Mouse (Mus musculus) hindbrain, embryonic 11.5 days (tissue): ENCODE results near the gene Jmjd6. TPM values are rescaled to one million over a fixed set of nuclear protein-coding genes. Genes with fewer than 3 reads are reported as not detected.

ENCODE experiments used
- ATAC-seq: fragments of 200-750 bp; cut with Nextera tagmentation; 2 replicates; pipeline ENCODE4 v1.8.0; 2017; ENCODE audit warnings: mild to moderate bottlenecking, moderate TSS enrichment, moderate library complexity; ENCODE audit not compliant: low FRiP score
- DNase-seq: peaks from one replicate; pipeline ENCODE4 v3.0.0-alpha.2; 2015; ENCODE audit warnings: low spot score
- H3K27ac ChIP-seq: fragments of 300-500 bp; sonication (generic); 2 replicates; pipeline ENCODE4 v1.5.1; 2014; ENCODE audit warnings: mild to moderate bottlenecking, low read depth, low read length
- H3K27me3 ChIP-seq: fragments of 300-500 bp; sonication (generic); 2 replicates; pipeline ENCODE4 v1.6.1; 2014; ENCODE audit warnings: mild to moderate bottlenecking, low read length, moderate library complexity, mixed read lengths; ENCODE audit not compliant: control insufficient read depth, insufficient read depth
- H3K36me3 ChIP-seq: fragments of 300-500 bp; sonication (generic); 2 replicates; pipeline ENCODE4 v1.6.1; 2014; ENCODE audit warnings: mild to moderate bottlenecking, low read length, moderate library complexity, mixed read lengths; ENCODE audit not compliant: control insufficient read depth, insufficient read depth
- H3K4me1 ChIP-seq: fragments of 300-500 bp; sonication (generic); replicated peaks from 2 replicates; pipeline ENCODE4 v1.6.1; 2014; ENCODE audit warnings: low read length, mixed read lengths; ENCODE audit not compliant: control insufficient read depth, insufficient read depth
- H3K4me2 ChIP-seq: fragments of 300-500 bp; sonication (generic); replicated peaks from 2 replicates; pipeline ENCODE4 v1.6.1; 2014; ENCODE audit warnings: mild to moderate bottlenecking, low read depth, low read length
- H3K4me3 ChIP-seq: fragments of 300-500 bp; sonication (generic); 2 replicates; pipeline ENCODE4 v1.5.1; 2014; ENCODE audit warnings: low read depth, low read length
- H3K9ac ChIP-seq: fragments of 300-500 bp; sonication (generic); 2 replicates; pipeline ENCODE4 v1.6.1; 2014; ENCODE audit warnings: low read depth, low read length
- H3K9me3 ChIP-seq: fragments of 300-500 bp; sonication (generic); 2 replicates; pipeline ENCODE4 v1.6.1; 2016; ENCODE audit warnings: low read length; ENCODE audit not compliant: control insufficient read depth
- WGBS: fragments of 180-500 bp; shearing (Covaris S2); extraction: QIAGEN DNeasy Blood & Tissue Kit; methylation state at CpG from one replicate; pipeline ENCODE4 v1.1.7; 2014; 5-methylcytosine and 5-hydroxymethylcytosine counted together
- polyA plus RNA-seq: library from polyadenylated mRNA; unstranded; fragments of >200 nt; fragmentation: Nextera tagmentation; extraction: Ambion mirVana; gene quantifications from 2 replicates; pipeline ENCODE4 v1.2.1, GENCODE M21; 2014

Gene Jmjd6
- polyA plus RNA-seq, 1 experiment from 2014 or later = 91.3 TPM

DNA sequence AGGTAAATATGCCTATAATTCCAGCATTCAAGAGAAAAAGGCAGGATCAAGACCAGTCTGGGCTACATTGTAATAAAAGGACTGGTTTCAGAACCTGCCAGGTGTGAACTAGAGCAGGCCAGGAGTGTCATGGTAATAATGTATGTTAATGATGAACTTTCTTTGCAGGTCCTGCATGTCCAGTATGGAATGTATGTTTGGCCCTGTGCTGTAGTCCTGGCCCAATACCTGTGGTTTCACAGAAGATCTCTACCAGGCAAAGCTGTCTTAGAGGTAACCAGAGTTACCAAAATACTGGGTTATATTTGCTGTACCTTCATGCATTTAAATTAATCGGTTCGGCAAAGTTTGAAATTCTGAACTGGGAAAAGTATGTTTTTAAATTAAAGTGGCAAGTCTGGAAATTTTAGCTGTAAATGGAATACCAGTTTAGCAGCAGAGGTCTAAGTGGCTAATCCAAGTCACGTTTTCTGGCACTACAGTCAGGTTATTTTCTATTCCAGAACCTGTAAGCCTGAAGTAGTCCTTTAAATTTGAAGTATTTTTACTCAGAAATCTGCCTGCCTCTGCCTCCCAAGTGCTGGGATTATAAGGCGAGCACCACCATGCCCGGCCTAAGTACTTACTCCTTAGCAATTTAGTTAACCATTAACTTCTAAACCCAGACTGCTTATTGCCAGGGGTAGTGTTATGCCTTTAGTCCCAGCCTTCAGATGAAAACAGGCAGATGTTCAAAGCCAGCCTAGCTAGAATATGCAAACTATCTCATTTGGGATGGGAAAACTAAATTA lies 5.0 kb upstream of the Jmjd6 start:
- Histone ChIP-seq H3K4me3 (no peak overlapping the region), H3K9me3 (no peaks in the 10 kb centered on the region), H3K27ac (no peak overlapping the region), H3K36me3 (peaks cover 2% of the 10 kb centered on the region; the same call in 1 of the 2 replicates), H3K27me3 (no peaks in the 10 kb centered on the region), H3K4me1 (peaks cover 8% of the 10 kb centered on the region), H3K9ac (no peak overlapping the region), H3K4me2 (no peak overlapping the region)
- ATAC-seq (no peak), DNase-seq (no peak)
- 90% methylated on average over 5 of the region's 5 CpGs for WGBS

- DNase-seq = no peak
- no peak overlapping the region for H3K4me2 ChIP-seq
- H3K36me3 ChIP-seq = peaks cover 2% of the 10 kb centered on the region; the same call in 1 of the 2 replicates
- no peaks in the 10 kb centered on the region for H3K27me3 ChIP-seq
- no peak overlapping the region for H3K9ac ChIP-seq
- peaks cover 8% of the 10 kb centered on the region for H3K4me1 ChIP-seq
- H3K27ac ChIP-seq = no peak overlapping the region
- ATAC-seq = no peak
- no peak overlapping the region for H3K4me3 ChIP-seq
- WGBS = 96% methylated on average over 3 of the region's 3 CpGs
- H3K9me3 ChIP-seq = no peaks in the 10 kb centered on the region
Observed at GRCm38 (mm10) chr11:116847187-116848085, 4.2 kb upstream of the Jmjd6 start.

DNA sequence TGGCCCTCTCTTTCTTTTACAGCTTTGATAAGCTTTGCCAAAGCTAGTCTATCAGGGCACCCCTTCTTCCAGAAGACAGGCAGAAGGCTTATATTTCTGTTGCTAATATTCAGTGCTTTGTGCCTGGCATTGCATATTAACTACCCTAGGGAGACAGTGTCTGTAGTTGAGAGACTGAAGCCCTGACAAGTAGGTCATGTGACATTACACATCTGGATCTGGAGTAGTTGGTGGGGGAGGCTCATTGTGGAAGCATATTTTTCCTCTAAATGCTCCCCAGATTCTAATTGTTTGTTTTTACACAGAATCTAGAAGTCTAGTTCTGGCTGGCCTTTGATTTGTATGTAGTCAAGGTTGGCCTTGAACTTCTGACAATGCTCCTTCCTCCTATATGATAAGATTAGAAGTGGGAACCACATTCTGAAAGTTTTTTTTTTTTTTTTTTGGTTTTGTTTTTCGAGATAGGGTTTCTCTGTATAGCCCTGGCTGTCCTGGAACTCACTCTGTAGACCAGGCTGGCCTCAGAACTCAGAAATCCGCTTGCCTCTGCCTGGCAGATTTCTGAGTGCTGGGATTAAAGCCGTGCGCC lies 3.4 kb upstream of the Jmjd6 start:
- Histone ChIP-seq H3K9me3 (no peaks in the 10 kb centered on the region), H3K4me1 (peaks cover 8% of the 10 kb centered on the region), H3K4me2 (no peak overlapping the region), H3K27me3 (no peaks in the 10 kb centered on the region), H3K27ac (no peak overlapping the region), H3K4me3 (no peak overlapping the region), H3K36me3 (peaks cover 2% of the 10 kb centered on the region; the same call in 1 of the 2 replicates), H3K9ac (no peak overlapping the region)
- WGBS = 85% methylated on average over 4 of the region's 4 CpGs
- ATAC-seq (no peak), DNase-seq (no peak)

DNA sequence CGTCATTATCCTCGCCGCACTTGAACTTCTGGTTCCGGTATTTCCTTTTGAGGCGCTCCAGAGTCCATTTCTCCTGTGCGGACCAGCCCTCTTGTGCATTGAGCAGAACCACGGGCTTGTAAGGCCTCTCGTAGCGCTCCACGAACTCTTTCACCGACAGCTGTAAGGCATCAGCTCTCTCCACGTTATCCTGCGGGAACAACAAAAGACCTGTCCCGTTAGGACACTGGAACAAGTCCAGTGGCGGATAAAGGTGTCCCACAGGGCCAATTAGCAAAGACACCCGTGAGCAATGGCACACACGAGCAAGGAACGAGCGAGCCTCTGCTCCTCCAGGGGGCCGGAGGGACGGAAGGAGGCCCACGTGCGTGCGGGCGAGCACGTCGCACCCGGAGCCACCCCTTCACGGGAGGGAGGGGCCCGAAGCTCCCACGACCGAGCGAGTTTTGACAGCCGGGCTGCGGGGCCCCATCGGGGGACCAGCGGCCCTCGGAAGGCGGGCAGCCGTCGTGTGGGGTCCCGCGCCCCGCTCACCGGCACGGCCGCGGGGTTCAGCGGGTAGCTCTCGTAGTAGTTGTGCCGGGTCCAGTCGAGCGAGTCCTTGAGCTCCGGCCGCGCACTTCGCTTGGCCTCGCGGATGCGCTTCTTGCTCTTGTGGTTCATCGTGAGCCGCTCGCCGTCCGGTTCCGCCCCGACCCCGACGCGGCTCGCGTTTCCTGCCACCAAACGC lies 553 bp downstream of the Jmjd6 start:
- under 1% methylated on average over 72 of the region's 73 CpGs for WGBS
- DNase-seq (peak; percentile 79), ATAC-seq (peak; percentile 67)
- peak overlapping the region; percentile 69 for H3K4me2 ChIP-seq
- peak overlapping the region; percentile 99 for H3K27ac ChIP-seq
- H3K9me3 ChIP-seq = no peaks in the 10 kb centered on the region
- H3K4me1 ChIP-seq = peaks cover 18% of the 10 kb centered on the region
- H3K36me3 ChIP-seq = peaks cover 10% of the 10 kb centered on the region
- no peaks in the 10 kb centered on the region for H3K27me3 ChIP-seq
- peak overlapping the region; percentile 86 for H3K9ac ChIP-seq
- H3K4me3 ChIP-seq = peak overlapping the region; percentile 86

GRCm38 (mm10) chr11:116840748-116841147 lies 2.5 kb downstream of the Jmjd6 start:
- no peak overlapping the region for H3K27ac ChIP-seq
- no peak for ATAC-seq
- no peak overlapping the region for H3K4me3 ChIP-seq
- 0 out of 2 replicates have a peak overlapping the region, but pooled peaks have one; percentile 7 for H3K9ac ChIP-seq
- H3K4me1 ChIP-seq = peaks cover 18% of the 10 kb centered on the region
- DNase-seq = no peak
- no peaks in the 10 kb centered on the region for H3K9me3 ChIP-seq
- H3K27me3 ChIP-seq = no peaks in the 10 kb centered on the region
- WGBS = 94% methylated on average over 4 of the region's 4 CpGs
- H3K36me3 ChIP-seq = peaks cover 25% of the 10 kb centered on the region
- peak overlapping the region; percentile 69; the same call in 1 of the 2 replicates for H3K4me2 ChIP-seq

- DNase-seq (no peak), ATAC-seq (no peak)
- H3K27me3 ChIP-seq = no peaks in the 10 kb centered on the region
- 75% methylated on average over 7 of the region's 7 CpGs for WGBS
- H3K4me2 ChIP-seq = 0 out of 2 replicates have a peak overlapping the region, but pooled peaks have one; percentile 7
- H3K4me3 ChIP-seq = no peak overlapping the region; the same call in 1 of the 2 replicates
- peaks cover 18% of the 10 kb centered on the region for H3K4me1 ChIP-seq
- no peaks in the 10 kb centered on the region for H3K9me3 ChIP-seq
- H3K36me3 ChIP-seq = peaks cover 26% of the 10 kb centered on the region
- 0 out of 2 replicates have a peak overlapping the region, but pooled peaks have one; percentile 10 for H3K27ac ChIP-seq
- no peak overlapping the region for H3K9ac ChIP-seq
Observed at GRCm38 (mm10) chr11:116839601-116840000, 3.6 kb downstream of the Jmjd6 start.

DNA sequence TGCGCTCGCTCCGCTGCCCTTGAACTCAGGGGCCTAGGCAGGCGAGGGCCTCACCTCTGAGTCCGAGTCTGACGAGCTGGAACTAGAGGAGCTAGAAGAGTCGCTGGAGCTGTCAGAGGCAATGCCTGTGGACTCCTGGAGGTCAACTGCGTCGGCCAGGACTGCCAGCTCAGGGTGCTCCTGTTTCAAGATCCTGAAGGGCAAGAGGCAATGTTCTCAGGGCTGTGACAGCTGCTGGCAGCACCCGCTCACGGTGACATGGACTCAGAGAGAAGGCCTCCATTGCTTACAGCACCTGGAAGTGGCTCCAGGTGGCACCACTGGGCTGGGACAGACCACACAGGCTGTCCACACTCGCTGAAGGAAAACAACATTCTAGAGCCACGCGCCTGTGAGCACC lies 4.3 kb downstream of the Jmjd6 start:
- ATAC-seq = no peak
- Histone ChIP-seq H3K36me3 (peaks cover 29% of the 10 kb centered on the region), H3K27ac (no peak overlapping the region), H3K4me3 (no peak overlapping the region), H3K9ac (no peak overlapping the region), H3K4me2 (no peak overlapping the region), H3K4me1 (peaks cover 15% of the 10 kb centered on the region), H3K9me3 (no peaks in the 10 kb centered on the region), H3K27me3 (no peaks in the 10 kb centered on the region)
- 86% methylated on average over 14 of the region's 14 CpGs for WGBS
- no peak for DNase-seq

DNA sequence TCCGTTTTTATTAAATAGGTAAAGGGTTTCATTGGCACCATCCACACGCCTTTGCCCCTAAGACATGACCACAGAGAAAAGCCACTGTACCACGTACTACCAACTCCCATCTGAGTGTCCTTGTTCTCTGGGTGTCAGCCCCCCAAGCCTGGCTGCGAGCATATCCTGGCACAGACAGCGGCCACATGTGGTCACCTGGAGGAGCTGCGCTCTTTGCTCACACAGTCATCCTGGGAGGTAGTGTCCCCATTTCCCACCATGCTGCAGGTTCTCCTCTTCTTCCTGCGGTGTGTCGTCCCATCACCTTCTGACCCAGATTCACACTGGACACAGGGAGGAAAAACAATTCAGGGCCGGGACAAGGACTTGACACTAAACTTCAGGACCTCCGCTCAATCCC lies 5.8 kb downstream of the Jmjd6 start:
- H3K36me3 ChIP-seq = peaks cover 29% of the 10 kb centered on the region
- H3K27ac ChIP-seq = no peak overlapping the region
- WGBS = 95% methylated on average over 10 of the region's 10 CpGs
- no peak overlapping the region for H3K4me3 ChIP-seq
- no peaks in the 10 kb centered on the region for H3K9me3 ChIP-seq
- H3K4me2 ChIP-seq = no peak overlapping the region
- ATAC-seq (no peak), DNase-seq (no peak)
- peaks cover 15% of the 10 kb centered on the region for H3K4me1 ChIP-seq
- H3K9ac ChIP-seq = no peak overlapping the region
- no peaks in the 10 kb centered on the region for H3K27me3 ChIP-seq
